Mouse (Mus musculus) T-helper 1 cell (primary cell): ENCODE data around the gene Rd3l.
"Not testable (repeated sequence)": the region's sequence is repeated elsewhere in the genome, so short reads cannot be mapped to it uniquely, and the experiment has no call there.

Experiments
- in situ Hi-C: fragments of 300-600 bp; cut with MboI, MseI; formaldehyde crosslinking; loops from one replicate; pipeline ENCODE4 v1.15.1; 2025; ENCODE audit warnings: high pct_unique_total_duplicates

Gene Rd3l

DNA sequence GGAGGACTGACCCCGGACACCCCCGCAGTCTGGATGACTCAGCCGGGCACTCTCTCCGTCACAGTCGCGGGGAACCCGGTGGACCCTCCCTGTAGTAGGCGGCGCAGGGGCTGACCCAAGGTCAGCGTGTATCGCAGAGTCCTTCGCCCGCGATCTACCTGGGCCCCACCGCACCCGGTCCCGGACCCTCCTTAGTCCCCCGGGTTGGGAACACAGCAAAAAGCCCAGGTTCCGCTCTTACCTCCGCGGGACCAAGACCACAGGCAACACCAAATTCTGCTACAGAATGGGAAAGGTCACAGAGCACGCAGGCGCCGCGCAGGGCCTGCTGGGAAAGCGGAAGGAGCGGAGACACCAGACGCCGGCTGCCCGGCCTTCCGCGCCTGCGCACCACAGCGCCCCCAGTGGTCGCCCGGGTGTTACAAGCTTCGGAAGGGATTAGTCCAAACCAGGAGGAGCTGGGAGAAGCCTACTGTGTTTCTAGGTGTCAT lies 14.4 kb downstream of the Rd3l start, which contains the start of gene Atp5mpl:
Atp5mpl (minus strand) TSS at position 295 of the 491 bp plus-strand sequence.
- in situ Hi-C loops: no loop called here

- in situ Hi-C loops: no loop called here
Observed at GRCm38 (mm10) chr12:111963339-111963738, 17.8 kb downstream of the Rd3l start.

DNA sequence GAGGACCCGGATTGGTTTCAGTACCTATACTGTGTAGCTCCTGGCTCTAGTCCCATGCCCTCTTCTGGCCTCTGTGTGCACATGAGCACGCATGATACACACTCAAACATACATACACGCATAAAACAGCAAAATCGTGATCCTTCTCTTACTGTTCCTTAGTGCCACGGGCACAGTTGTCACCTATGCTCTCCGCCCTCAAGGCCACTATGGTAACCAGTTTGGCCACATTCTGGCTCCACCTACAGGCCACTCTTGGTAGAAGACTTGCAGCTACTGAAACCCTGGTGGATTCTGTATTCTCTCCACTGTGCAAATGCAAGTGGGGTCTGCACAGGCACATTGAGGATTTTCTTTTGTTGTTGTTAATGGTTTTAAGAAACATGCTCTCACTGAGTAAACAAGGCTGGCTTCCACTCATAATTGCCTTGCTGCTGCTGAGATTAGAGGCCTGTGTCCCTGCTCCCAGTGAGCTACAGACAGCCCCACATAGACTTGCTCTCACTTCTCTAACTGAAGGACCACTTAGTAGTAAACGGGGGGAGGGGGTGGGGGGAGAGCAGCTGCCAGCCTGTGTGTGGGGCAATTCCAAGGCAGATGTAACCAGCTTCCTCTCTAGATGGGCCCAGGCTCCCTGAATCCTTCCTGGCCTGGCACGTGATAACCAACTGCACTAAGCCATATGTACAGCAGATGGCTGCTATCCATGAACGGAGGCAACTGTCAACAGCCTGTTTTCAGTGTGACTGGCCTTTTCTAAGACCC lies 22.8 kb downstream of the Rd3l start:
- in situ Hi-C loops: loop anchor here (10.0 kb wide), 1 partner anchor 643 kb away; no protein-coding TSS in a partner anchor

DNA sequence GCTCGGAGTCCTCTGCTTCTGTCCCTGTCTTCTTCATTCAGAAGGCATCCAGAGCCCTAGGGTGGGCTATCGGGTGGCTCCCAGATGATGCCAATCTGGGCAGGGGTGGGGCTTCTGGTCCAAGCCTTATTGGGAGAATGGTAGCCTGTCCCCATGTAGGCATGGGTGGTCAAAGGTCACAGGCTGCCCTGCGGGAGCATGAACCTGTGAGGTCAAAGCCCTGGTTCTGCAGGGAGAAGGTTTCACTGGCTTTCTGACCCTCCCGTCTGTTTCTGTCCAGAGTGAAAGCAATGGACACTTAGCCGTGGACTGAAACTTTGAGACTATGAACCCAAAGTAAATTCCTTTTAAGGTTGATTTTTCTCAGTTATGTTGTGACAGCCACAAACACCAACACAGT lies 24.9 kb downstream of the Rd3l start:
- in situ Hi-C loops: loop anchor here (10.0 kb wide), 1 partner anchor 641 kb away; no protein-coding TSS in a partner anchor

- in situ Hi-C loops: loop anchor here (5.0 to 10.0 kb wide), 2 partner anchors 74 to 637 kb away; no protein-coding TSS in a partner anchor
Observed at GRCm38 (mm10) chr12:111951701-111952100, 29.4 kb downstream of the Rd3l start.

DNA sequence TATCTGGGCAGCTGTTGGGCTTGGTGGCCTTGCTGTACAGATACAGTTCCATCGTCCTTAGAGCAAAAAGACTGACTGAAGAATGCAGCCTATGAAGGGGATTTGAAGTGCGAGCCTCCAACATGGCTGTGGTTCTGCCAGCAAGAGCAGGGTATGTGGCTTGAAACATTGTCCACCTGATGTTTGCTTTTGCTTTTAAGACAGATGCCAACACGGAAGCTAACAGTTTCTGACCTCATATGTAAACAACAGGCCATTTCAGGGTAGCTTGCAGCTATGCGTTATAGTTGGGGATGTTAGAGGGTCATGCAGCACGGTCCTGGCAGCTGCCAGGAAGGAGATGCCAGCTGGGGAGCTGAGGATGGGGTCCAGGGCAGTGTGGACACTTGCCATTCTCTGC lies 30.6 kb downstream of the Rd3l start:
- in situ Hi-C loops: loop anchor here (5.0 to 10.0 kb wide), 2 partner anchors 73 to 636 kb away; no protein-coding TSS in a partner anchor

DNA sequence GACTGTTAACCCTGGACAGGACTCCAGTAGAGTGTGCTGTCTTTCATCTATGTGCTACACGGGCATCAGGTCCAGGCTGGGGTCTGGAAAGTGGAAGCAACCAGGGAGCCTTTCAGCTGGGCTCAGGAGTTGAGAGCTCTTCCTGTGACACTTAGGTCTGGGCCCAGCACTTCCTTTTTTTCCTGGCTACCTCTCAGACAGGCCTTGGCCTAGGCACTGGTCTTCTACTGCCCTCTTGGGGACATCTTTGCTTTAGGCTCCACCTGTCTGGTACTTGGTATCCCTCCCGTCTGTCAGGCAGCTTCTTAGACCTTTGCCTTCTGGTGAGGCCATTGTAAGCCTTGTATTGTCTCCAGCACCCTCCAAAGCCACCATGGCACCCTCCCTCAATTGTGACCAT lies 34.4 kb downstream of the Rd3l start:
- in situ Hi-C loops: no loop called here

DNA sequence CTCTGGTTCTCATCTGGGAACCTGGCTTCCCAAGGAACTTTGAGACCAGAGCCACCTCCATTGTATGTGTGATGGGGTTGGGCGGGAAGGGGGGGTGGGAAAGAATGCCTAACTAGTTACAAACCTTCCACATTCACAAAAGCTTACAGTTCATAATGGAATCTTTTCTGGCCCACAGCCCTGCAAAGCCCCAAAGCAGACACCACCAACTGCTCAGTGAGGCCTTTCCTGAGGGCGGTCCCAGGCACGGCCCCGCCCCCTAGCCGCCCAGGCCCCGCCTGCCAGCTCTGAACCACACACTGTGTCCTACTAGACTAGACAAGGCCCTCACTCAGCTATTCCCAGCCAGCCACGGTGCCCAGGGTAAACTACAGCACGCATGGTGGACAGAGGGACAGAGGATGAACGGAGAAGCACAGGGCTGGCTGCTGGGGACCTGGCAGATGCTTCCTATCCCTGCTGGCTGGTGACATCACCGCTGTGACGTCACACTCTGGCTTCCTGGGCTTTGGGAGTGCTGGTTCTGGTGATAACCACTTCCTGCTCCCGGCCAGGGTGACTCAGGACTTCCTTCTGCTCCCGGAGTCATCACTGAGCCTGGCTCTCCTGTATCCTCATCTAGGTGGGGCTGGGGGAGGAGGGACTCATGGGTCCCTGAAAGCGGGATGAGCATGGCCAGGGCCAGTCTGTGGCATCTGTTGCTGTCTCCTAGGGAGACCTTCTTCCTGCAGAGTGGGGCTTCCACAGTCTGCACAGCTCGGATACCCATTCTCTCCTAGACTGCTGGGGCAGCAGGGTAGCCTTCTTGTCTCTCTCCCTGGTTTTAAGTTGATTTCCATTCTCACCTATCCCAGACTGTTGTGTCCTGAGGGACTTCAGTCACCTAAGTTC lies 35.1 kb downstream of the Rd3l start:
- in situ Hi-C loops: not testable (repeated sequence)

DNA sequence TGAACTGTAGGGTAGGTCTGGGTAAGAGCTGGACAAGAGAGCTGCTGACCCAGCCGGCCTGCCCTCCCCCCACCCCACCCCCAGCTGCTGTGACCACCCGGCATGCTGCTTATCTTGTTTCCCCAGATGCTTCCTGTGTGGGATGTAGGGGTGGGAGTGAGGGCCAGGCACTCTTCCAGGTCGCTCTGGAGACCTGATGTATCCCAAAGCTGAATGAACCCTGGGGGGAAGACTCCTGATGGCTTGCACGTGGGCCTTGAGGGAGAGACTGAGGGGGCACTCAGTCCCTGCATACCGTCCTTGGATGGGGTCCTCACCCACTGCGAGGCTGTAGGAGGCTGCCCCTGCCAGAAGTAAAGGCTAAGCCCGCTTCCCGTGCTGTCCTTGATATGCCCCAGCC lies 36.0 kb downstream of the Rd3l start:
- in situ Hi-C loops: no loop called here

DNA sequence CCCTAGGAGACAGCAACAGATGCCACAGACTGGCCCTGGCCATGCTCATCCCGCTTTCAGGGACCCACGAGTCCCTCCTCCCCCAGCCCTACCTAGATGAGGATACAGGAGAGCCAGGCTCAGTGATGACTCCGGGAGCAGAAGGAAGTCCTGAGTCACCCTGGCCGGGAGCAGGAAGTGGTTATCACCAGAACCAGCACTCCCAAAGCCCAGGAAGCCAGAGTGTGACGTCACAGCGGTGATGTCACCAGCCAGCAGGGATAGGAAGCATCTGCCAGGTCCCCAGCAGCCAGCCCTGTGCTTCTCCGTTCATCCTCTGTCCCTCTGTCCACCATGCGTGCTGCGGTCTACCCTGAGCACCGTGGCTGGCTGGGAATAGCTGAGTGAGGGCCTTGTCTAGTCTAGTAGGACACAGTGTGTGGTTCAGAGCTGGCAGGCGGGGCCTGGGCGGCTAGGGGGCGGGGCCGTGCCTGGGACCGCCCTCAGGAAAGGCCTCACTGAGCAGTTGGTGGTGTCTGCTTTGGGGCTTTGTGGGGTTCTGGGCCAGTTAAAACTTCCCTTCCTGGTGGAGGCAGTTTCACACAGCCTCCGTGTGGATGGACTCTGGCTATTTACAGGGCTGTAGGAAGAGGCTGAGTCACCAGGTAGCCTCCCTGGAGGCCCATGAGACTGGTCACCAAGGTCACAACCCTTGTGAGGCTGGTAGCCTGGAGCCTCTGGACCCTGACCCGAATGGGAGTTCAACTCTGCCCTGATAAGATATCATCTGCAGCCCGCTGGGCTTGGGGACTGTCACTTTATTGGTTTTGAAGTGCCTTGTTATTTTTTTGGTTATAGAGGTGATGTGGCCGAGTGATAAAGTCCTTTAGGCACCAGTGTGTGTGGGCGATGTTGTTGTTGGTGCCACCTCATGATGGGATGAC lies 36.8 kb downstream of the Rd3l start:
- in situ Hi-C loops: not testable (repeated sequence)

- in situ Hi-C loops: no loop called here
Observed at GRCm38 (mm10) chr12:111943421-111944064, 37.6 kb downstream of the Rd3l start.

DNA sequence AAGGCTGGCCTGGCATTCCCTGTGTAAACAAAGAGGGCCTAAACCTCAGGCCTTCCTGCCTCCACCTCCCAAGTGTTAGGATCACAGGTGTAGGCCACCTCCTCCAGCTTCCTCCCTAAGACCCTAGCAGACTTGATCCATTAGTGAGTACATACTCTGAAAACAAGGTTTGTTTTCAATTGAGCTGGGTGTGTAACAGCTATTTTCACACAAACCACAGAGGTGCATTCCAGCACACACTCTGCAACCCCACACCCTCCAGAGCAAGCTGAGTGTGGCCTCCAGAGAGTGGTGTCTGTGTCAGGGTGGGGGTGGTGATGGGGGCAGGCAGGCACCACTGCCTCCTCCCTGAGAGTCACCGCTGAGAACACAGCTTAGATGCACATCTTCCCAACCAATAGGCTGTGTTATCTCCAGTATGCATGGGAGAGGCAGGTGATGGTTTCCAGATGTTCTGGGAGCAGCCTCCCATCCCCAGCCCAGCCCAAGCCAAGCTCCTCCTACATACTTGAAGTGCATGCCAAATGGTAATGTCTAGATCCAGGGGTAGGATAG lies 42.4 kb downstream of the Rd3l start:
- in situ Hi-C loops: no loop called here

DNA sequence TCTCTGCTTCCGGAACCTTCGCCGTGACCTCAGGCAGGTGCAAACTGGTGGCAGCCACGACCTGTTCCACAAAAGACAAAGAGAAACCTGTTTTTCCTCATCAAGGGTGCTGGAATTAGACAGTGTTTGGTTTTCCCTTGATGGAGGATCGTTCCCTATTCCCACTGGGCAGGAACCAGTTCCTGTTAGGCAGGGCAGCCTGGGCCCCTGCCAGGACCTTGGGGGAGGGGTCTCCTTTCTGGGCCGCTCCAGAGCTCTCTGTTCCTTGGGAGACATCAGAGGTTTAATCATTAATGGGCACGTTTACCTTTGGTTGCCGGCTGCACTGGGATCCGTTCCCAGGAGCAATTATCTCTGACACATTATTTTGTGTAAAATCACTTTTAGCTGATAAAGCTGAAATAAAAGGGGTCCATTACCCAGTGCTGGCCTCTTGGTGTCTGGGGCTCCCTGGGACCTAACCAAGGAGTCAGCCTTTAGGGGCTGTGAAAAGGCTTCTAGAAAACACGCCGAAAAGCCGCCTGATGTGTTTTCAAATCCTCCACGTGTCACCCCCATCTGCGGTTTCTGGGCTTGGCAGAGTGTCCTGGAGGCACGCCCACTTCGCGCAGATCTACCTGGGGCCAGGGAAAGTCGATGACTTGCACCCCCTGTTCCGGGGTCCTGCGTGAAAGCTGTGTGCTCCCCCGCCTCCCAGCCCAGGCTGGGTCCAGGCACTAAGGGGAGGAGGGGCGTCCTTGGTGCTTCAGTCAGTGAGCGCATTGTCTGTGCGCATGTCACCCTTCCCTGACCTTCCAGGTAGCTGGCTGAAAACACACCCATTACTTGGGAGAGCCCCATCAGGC lies 44.2 kb downstream of the Rd3l start:
- in situ Hi-C loops: no loop called here

DNA sequence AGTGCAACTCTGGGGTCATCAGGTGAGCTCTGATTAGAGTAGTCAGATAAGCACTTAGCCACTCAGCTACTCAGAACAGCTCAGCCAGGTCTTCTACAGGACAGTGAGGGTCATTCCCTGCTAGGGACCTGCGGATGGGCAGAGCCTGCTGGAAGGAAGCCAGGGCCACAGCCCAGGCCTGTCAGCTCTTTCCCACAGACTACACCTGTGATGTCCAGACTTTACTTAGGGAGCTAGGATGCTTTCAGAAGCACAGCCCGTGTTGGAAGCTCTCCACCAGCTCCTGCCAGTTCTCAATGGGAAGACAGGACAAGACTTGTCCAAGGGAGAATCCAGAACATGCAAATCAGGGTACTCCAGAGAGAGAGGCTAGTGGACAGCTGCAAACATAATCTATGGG lies 47.1 kb downstream of the Rd3l start:
- in situ Hi-C loops: no loop called here

DNA sequence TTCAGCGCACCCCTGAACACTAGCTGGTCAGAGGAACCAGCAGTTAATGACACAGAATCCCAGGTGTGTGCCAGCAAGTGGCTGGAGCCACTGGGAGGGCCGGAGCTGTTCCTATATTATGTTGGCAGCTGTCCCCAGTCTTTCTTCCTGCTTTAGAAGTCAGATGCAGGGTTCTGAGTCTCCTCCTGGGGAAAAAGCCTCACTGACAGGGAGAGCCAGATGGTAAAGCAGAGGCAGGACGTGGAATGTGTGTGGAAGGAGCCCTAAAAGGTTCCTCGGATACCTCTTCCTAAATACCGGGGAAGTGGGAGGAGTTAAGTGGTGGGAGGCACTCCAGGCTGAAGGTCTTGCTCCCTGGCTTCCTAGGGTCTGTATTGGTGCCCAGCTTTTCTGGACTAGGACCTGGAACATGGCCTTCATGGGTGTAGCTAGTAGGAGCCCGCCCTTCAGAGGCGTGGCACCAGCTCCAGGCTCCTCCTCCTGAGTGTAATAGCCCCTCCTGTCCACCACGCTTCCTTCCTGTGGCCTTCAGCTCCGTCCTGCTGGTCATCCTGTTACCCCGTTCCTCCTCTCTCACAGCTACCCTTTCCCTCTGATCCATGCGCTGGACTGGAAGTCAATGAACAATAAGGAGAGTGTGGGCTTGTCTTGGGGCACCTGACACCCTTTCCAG lies 47.9 kb downstream of the Rd3l start:
- in situ Hi-C loops: no loop called here

- in situ Hi-C loops: no loop called here
Observed at GRCm38 (mm10) chr12:111932513-111932912, 48.6 kb downstream of the Rd3l start.

DNA sequence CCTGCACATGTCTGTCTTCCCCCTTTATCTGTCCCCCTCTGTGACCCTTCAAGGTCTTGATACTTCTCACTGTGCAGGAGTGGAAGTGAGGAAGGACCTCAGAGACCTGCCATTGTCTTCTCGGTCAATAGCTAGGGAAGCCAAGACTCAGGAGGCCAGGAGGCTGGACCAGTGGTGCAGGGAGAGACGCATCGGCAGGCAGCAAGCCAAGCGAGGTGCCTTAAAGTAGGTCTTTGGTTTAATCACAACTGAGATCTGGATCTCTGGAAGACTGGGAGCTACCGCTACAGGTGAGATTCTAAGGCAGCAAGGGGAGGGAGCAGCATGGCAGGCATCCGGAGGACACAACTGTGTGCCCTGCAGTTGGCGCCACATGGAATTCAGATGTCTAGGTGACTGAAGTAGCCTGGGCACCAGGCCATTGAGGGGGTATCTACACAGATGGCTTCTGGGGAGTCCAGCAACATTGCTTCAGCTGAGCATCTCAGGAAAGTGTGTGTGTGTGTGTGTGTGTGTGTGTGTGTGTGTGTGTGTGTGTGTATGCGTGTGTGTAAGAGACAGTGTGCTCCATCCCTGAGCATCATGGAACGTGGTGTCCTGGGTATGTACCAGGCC lies 49.6 kb downstream of the Rd3l start:
- in situ Hi-C loops: no loop called here
